Mouse (Mus musculus) intestine, embryonic 16.5 days (tissue): ENCODE results near the gene BC067074. TPM values are rescaled to one million over a fixed set of nuclear protein-coding genes. Genes with fewer than 3 reads are reported as not detected.
"Not testable (repeated sequence)": the region's sequence is repeated elsewhere in the genome, so short reads cannot be mapped to it uniquely, and the experiment has no call there.

Experiments used
- ATAC-seq: fragments of 200-750 bp; cut with Nextera tagmentation; 2 replicates; pipeline ENCODE4 v1.8.0; 2017; ENCODE audit warnings: moderate TSS enrichment, moderate library complexity
- H3K27ac ChIP-seq: fragments of 300-500 bp; sonication (generic); 2 replicates; pipeline ENCODE4 v1.5.1; 2014; ENCODE audit warnings: mild to moderate bottlenecking, low read length
- H3K27me3 ChIP-seq: fragments of 300-500 bp; sonication (generic); replicated peaks from 2 replicates; pipeline ENCODE4 v1.6.1; 2014; ENCODE audit warnings: low read length, control low read depth, mixed read lengths; ENCODE audit not compliant: control insufficient read depth, insufficient read depth
- H3K36me3 ChIP-seq: fragments of 300-500 bp; sonication (generic); 2 replicates; pipeline ENCODE4 v1.6.1; 2014; ENCODE audit warnings: low read length, control low read depth; ENCODE audit not compliant: control insufficient read depth, insufficient read depth
- H3K4me1 ChIP-seq: fragments of 300-500 bp; sonication (generic); 2 replicates; pipeline ENCODE4 v1.6.1; 2014; ENCODE audit warnings: low read length, control low read depth, mixed read lengths; ENCODE audit not compliant: control insufficient read depth, insufficient read depth
- H3K4me2 ChIP-seq: fragments of 300-500 bp; sonication (generic); 2 replicates; pipeline ENCODE4 v1.6.1; 2014; ENCODE audit warnings: low read depth, low read length, control low read depth
- H3K4me3 ChIP-seq: fragments of 300-500 bp; sonication (generic); 2 replicates; pipeline ENCODE4 v1.5.1; 2014; ENCODE audit warnings: mild to moderate bottlenecking, low read length
- H3K9ac ChIP-seq: fragments of 300-500 bp; sonication (generic); 2 replicates; pipeline ENCODE4 v1.6.1; 2014; ENCODE audit warnings: low read depth, low read length
- H3K9me3 ChIP-seq: fragments of 300-500 bp; sonication (generic); 2 replicates; pipeline ENCODE4 v1.6.1; 2016; ENCODE audit warnings: low read length, control low read depth; ENCODE audit not compliant: control insufficient read depth
- WGBS: fragments of 180-500 bp; shearing (Covaris S2); extraction: QIAGEN DNeasy Blood & Tissue Kit; methylation state at CpG from one replicate; pipeline ENCODE4 v1.1.7; 2014; 5-methylcytosine and 5-hydroxymethylcytosine counted together
- polyA plus RNA-seq: library from polyadenylated mRNA; unstranded; fragments of >200 nt; fragmentation: Nextera tagmentation; extraction: Ambion mirVana; gene quantifications from 2 replicates; pipeline ENCODE4 v1.2.1, GENCODE M21; 2015

Gene BC067074
- polyA plus RNA-seq, result 1.8 and 2.0 TPM in 2 replicates

DNA sequence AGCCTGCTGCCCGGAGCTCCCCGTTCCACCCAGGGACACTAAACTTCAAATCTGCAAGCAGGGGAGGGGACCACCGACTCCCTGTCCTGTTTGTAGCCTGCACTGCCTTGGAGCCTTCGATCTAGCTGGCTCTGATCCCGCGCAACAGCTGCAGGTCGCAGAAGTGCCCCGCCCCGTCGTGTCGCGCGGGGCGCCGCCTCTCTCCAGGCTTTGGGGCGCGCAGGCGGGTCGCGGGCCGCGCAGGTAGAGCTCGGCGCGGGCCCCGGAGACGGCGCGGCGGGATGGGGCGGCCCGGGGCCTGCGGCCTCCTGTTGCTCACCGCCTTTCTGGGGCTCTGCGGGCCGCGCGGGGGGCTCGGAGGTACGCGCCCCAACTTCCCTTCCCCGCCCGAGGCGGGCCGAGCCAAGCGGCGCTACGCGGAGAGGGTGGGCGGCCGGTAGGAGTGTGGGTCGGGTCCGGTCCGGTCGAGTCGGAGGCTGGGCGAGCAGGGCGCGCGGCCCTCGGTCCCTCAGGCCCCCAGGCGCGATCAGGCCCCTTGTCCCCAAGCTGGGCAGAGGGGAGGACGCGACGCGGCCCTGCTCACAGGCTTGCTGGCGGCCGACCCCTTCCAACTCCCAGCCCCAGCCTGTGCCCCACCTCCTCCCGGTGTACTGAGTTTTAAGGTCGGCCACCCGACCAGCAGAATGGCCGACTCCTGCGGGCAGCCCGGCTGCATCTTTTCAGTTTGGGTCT, at the start of gene BC067074:
TSS of gene BC067074 (plus strand) at position 185 of the 732 bp plus-strand sequence.
- Histone ChIP-seq H3K4me1 (peaks cover 16% of the 10 kb centered on the region), H3K27me3 (no peaks in the 10 kb centered on the region), H3K9me3 (no peaks in the 10 kb centered on the region), H3K36me3 (no peaks in the 10 kb centered on the region), H3K27ac (no peak within 1 kb of the TSS), H3K4me3 (peak within 1 kb of the TSS; percentile 66), H3K9ac (peak within 1 kb of the TSS; percentile 81), H3K4me2 (peak within 1 kb of the TSS; percentile 95)
- peak; percentile 87 for ATAC-seq
- 2% methylated on average over 59 of the region's 75 CpGs for WGBS

DNA sequence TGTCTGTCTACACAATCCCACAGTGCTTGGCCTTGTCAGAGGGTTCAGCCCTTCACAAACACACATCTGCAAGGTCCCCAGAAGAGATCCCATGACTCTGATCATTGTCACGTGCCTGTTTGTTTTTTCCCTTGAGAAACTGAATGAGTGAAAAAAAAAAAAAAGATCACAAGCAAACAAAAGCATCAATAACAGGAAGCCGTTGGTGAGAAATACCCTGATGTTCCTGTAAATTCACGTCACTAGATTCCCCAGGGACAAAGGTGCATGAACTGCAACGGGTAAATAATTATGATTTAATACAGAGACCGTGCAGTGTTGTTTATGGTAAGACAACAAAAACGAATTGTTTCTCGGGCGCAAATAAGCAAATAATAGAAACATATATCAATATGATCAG, 47.9 kb upstream of the BC067074 start:
- Histone ChIP-seq H3K4me3 (no peak overlapping the region), H3K9me3 (no peaks in the 10 kb centered on the region), H3K27ac (no peak overlapping the region), H3K36me3 (no peaks in the 10 kb centered on the region), H3K4me2 (no peak overlapping the region), H3K4me1 (no peaks in the 10 kb centered on the region), H3K27me3 (no peaks in the 10 kb centered on the region), H3K9ac (no peak overlapping the region)
- WGBS, result 69% methylated on average over 8 of the region's 8 CpGs
- no peak for ATAC-seq

GRCm38 (mm10) chr13:113252580-113252979, 40.4 kb upstream of the BC067074 start:
- H3K36me3 ChIP-seq, H3K4me1 ChIP-seq, H3K27ac ChIP-seq, ATAC-seq, H3K4me2 ChIP-seq, H3K9me3 ChIP-seq, H3K27me3 ChIP-seq, H3K4me3 ChIP-seq, H3K9ac ChIP-seq: not testable (repeated sequence)
- WGBS, result 76% methylated on average over 7 of the region's 7 CpGs

DNA sequence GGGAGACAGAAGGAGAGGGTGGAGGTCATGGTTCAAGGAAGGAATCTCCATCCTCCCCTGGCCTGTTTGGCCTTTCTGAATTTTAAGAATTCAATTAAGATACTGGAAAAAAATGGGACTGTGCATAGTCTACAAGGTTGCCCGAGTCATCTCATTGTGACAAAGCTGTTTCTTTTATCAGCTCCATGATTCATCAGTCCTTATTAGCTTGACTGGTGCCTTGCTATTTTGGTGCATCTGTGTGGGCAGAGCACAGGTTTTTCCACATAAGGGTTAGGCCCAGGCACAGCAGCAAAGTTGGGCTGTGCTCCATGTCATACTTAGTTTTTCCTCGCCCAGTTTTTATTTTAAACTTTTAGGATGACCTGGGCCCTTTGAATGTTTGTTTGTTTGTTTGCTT, 36.2 kb upstream of the BC067074 start:
- H3K27me3 ChIP-seq, result no peaks in the 10 kb centered on the region
- ATAC-seq, result no peak
- no peaks in the 10 kb centered on the region for H3K4me1 ChIP-seq
- 92% methylated on average over 2 of the region's 2 CpGs for WGBS
- H3K4me2 ChIP-seq, result no peak overlapping the region
- no peaks in the 10 kb centered on the region for H3K9me3 ChIP-seq
- no peak overlapping the region for H3K9ac ChIP-seq
- no peaks in the 10 kb centered on the region for H3K36me3 ChIP-seq
- H3K27ac ChIP-seq, result no peak overlapping the region
- no peak overlapping the region for H3K4me3 ChIP-seq

- ATAC-seq, result no peak
- Histone ChIP-seq H3K9me3 (no peaks in the 10 kb centered on the region), H3K36me3 (no peaks in the 10 kb centered on the region), H3K4me2 (no peak overlapping the region), H3K4me3 (no peak overlapping the region), H3K9ac (no peak overlapping the region), H3K27me3 (no peaks in the 10 kb centered on the region), H3K4me1 (no peaks in the 10 kb centered on the region), H3K27ac (no peak overlapping the region)
- WGBS, result 46% methylated on average over 5 of the region's 5 CpGs
These were observed 35.8 kb upstream of the BC067074 start for GRCm38 (mm10) chr13:113257190-113257589.

DNA sequence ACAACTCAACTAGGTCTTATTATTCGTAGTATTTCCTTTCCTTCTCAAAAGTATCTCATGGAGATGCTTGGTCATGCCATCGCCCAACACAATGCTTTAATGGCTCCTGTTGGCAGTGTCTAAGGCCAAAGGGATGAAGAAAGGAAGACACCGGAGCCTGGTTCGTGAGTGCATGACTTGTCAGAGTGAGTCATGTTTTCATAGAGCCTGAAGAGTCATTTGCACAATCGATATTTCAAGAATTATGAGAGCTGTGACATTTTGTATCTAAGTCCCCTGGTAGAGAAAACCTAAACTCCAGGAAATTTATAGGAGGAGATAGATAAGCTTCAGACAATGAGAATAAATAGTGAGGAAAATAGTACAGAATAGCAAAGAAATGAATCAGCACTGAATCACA, 33.7 kb upstream of the BC067074 start:
- H3K36me3 ChIP-seq, result no peaks in the 10 kb centered on the region
- H3K4me2 ChIP-seq, result no peak overlapping the region
- ATAC-seq, result no peak
- no peaks in the 10 kb centered on the region; the same call in 1 of the 2 replicates for H3K4me1 ChIP-seq
- H3K27ac ChIP-seq, result no peak overlapping the region
- H3K27me3 ChIP-seq, result no peaks in the 10 kb centered on the region
- H3K9me3 ChIP-seq, result no peaks in the 10 kb centered on the region
- H3K9ac ChIP-seq, result no peak overlapping the region
- 91% methylated on average over 5 of the region's 5 CpGs for WGBS
- no peak overlapping the region for H3K4me3 ChIP-seq

GRCm38 (mm10) chr13:113262822-113263221, 30.1 kb upstream of the BC067074 start:
- H3K4me1 ChIP-seq, result no peaks in the 10 kb centered on the region; the same call in 1 of the 2 replicates
- 58% methylated on average over 12 of the region's 12 CpGs for WGBS
- no peak overlapping the region for H3K4me3 ChIP-seq
- no peaks in the 10 kb centered on the region for H3K9me3 ChIP-seq
- no peak for ATAC-seq
- H3K4me2 ChIP-seq, result no peak overlapping the region
- H3K27me3 ChIP-seq, result no peaks in the 10 kb centered on the region
- no peak overlapping the region for H3K9ac ChIP-seq
- no peaks in the 10 kb centered on the region for H3K36me3 ChIP-seq
- H3K27ac ChIP-seq, result no peak overlapping the region

DNA sequence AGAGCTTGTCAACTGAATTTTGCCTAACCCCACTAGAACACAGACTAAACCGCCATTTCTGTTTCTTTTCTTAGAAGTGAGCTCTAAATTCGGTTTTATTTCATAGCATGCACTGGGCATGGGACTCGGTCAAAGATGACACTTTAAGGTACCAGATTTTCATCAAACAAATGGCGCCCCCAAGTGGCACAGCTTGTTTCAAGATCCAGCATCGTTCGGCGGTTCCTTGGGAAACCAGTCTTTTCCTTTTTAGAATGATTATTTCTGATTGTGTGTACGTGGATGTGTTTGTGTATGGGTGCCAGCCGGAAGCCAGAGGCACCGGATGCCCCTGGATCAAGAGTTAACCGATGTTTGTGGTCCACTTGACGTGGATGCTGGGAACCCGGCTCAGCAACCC, 27.7 kb upstream of the BC067074 start:
- no peaks in the 10 kb centered on the region for H3K36me3 ChIP-seq
- H3K4me3 ChIP-seq, result no peak overlapping the region
- no peak for ATAC-seq
- H3K27ac ChIP-seq, result no peak overlapping the region
- no peaks in the 10 kb centered on the region for H3K27me3 ChIP-seq
- H3K4me1 ChIP-seq, result no peaks in the 10 kb centered on the region; the same call in 1 of the 2 replicates
- H3K9me3 ChIP-seq, result no peaks in the 10 kb centered on the region
- 23% methylated on average over 13 of the region's 13 CpGs for WGBS
- no peak overlapping the region for H3K4me2 ChIP-seq
- H3K9ac ChIP-seq, result no peak overlapping the region

GRCm38 (mm10) chr13:113266495-113266951, 26.4 kb upstream of the BC067074 start:
- H3K4me1 ChIP-seq, result no peaks in the 10 kb centered on the region; the same call in 1 of the 2 replicates
- no peak overlapping the region for H3K27ac ChIP-seq
- no peaks in the 10 kb centered on the region for H3K36me3 ChIP-seq
- ATAC-seq, result peak; percentile 60
- 26% methylated on average over 9 of the region's 9 CpGs for WGBS
- no peak overlapping the region for H3K9ac ChIP-seq
- no peaks in the 10 kb centered on the region for H3K27me3 ChIP-seq
- H3K4me2 ChIP-seq, result no peak overlapping the region
- no peak overlapping the region; the same call in 1 of the 2 replicates for H3K4me3 ChIP-seq
- H3K9me3 ChIP-seq, result no peaks in the 10 kb centered on the region
